Mouse (Mus musculus) liver, embryonic 14.5 days (tissue): ENCODE results near the gene Endou.

Source experiments
- CTCF ChIP-seq: IDR thresholded peaks from 2 replicates; pipeline ENCODE4 v1.5.1; 2016; ENCODE audit warnings: antibody characterized with exemption, low read depth, control low read depth
- EP300 ChIP-seq: IDR thresholded peaks from 2 replicates; pipeline ENCODE4 v1.6.1; 2016; ENCODE audit warnings: antibody characterized with exemption, low read depth

- TF ChIP-seq CTCF: no peak
- no peak for TF ChIP-seq EP300
Observed at GRCm38 (mm10) chr15:97749841-97750240, 18.7 kb upstream of the Endou start.
